Mouse (Mus musculus): Measurements from ENCODE around the gene Trmt13. TPM values are rescaled to one million over a fixed set of nuclear protein-coding genes. Genes with fewer than 3 reads are reported as not detected.
A peak's percentile ranks its signal among the peaks of the same experiment; 100 is the strongest.
"Not testable (repeated sequence)": the region's sequence is repeated elsewhere in the genome, so short reads cannot be mapped to it uniquely, and the experiment has no call there.

Trmt13 gene
- polyA plus RNA-seq, 1 experiment from 2014 or later: 28.6 TPM

DNA sequence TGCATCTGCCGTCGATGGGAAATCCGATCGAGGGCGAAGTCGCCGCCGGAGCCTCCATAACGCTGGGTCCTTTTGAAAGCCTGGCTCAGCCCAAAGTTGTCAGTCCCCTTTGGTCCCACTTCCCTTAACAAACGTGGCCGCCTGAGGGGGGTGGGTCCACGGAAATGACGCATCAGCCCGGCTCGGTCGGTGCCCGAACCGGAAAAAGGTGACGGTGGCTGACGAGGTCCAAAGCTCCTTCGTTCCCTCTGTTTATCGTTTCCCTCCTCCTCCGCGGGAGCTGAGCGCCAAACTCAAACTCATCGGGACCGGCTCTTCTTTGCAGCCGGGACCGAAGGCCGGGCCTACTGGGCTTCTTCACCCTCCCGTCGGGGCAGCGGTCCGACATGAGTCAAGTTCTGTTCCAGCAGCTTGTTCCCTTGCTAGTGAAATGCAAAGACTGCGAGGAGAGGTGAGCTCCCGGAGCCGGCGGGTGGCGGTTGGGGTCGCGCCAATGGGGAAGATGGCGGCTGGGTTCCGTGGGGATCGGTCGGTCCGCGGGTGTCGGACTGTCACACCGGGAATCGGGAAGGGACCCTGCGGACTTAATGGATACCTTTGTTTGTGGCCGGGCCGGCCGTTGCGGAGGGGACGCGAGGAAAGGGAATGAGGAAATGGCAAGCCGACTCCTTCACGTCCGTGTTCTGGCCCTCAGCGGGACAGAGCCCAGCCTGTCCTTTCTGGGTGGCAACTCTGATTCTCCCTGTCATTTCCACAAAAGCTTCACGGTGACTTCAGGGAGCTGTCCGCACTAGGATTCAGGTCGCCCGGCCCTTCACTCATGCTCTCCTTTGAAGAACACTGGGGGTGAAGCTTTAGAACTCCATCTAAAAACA lies 19.4 kb downstream of the Trmt13 start, which contains the start of gene Sass6:
Gene Sass6 (plus strand): TSS at position 255 of the 875 bp plus-strand sequence.
- peak within 1 kb of the TSS; percentile 48 for H3K4me2 ChIP-seq (ENCODE audit: low read depth, low read length, severe bottlenecking)
- peak; percentile 98 for DNase-seq (ENCODE audit: low spot score)
- H3K27ac ChIP-seq (ENCODE audit: low read depth, low read length): peak within 1 kb of the TSS; percentile 74
- no peaks in the 10 kb centered on the region for H3K4me1 ChIP-seq (replicated peaks; ENCODE audit: control insufficient read depth, insufficient read depth, low read length)
- H3K9me3 ChIP-seq (ENCODE audit: control insufficient read depth, low read length): no peaks in the 10 kb centered on the region
- WGBS: under 1% methylated on average over 65 of the region's 65 CpGs
- peak within 1 kb of the TSS; percentile 87 for H3K9ac ChIP-seq (ENCODE audit: low read length)
- peaks cover 3% of the 10 kb centered on the region; the same call in 1 of the 2 replicates for H3K36me3 ChIP-seq (ENCODE audit: control insufficient read depth, insufficient read depth, low read length)
- H3K27me3 ChIP-seq (ENCODE audit: control insufficient read depth, insufficient read depth, low read length): no peaks in the 10 kb centered on the region
- peak; percentile 97 for ATAC-seq (replicated peaks; ENCODE audit: low FRiP score)
- peak within 1 kb of the TSS; percentile 82 for H3K4me3 ChIP-seq (ENCODE audit: low read depth, low read length)

GRCm38 (mm10) chr3:116594076-116594727 lies 20.2 kb downstream of the Trmt13 start:
- WGBS: 2% methylated on average over 22 of the region's 22 CpGs
- peak overlapping the region; percentile 48 for H3K4me2 ChIP-seq (ENCODE audit: low read depth, low read length, severe bottlenecking)
- H3K4me1 ChIP-seq (replicated peaks; ENCODE audit: control insufficient read depth, insufficient read depth, low read length): no peaks in the 10 kb centered on the region
- no peaks in the 10 kb centered on the region for H3K9me3 ChIP-seq (ENCODE audit: control insufficient read depth, low read length)
- H3K9ac ChIP-seq (ENCODE audit: low read length): peak overlapping the region; percentile 87
- H3K27ac ChIP-seq (ENCODE audit: low read depth, low read length): peak overlapping the region; percentile 74
- DNase-seq (ENCODE audit: low spot score) (no peak), ATAC-seq (replicated peaks; ENCODE audit: low FRiP score) (peak; percentile 67)
- peak overlapping the region; percentile 82 for H3K4me3 ChIP-seq (ENCODE audit: low read depth, low read length)
- peaks cover 3% of the 10 kb centered on the region; the same call in 1 of the 2 replicates for H3K36me3 ChIP-seq (ENCODE audit: control insufficient read depth, insufficient read depth, low read length)
- no peaks in the 10 kb centered on the region for H3K27me3 ChIP-seq (ENCODE audit: control insufficient read depth, insufficient read depth, low read length)

- H3K36me3 ChIP-seq (ENCODE audit: control insufficient read depth, insufficient read depth, low read length): peaks cover 7% of the 10 kb centered on the region; the same call in 1 of the 2 replicates
- H3K4me2 ChIP-seq (ENCODE audit: low read depth, low read length, severe bottlenecking): no peak overlapping the region
- ATAC-seq (replicated peaks; ENCODE audit: low FRiP score): no peak
- no peaks in the 10 kb centered on the region for H3K9me3 ChIP-seq (ENCODE audit: control insufficient read depth, low read length)
- no peaks in the 10 kb centered on the region for H3K4me1 ChIP-seq (replicated peaks; ENCODE audit: control insufficient read depth, insufficient read depth, low read length)
- H3K27me3 ChIP-seq (ENCODE audit: control insufficient read depth, insufficient read depth, low read length): no peaks in the 10 kb centered on the region
- no peak overlapping the region for H3K27ac ChIP-seq (ENCODE audit: low read depth, low read length)
- 96% methylated on average over 9 of the region's 9 CpGs for WGBS
- H3K4me3 ChIP-seq (ENCODE audit: low read depth, low read length): no peak overlapping the region
- H3K9ac ChIP-seq (ENCODE audit: low read length): no peak overlapping the region
- DNase-seq (ENCODE audit: low spot score): no peak
These were observed 32.2 kb downstream of the Trmt13 start for GRCm38 (mm10) chr3:116582201-116582600.

- no peaks in the 10 kb centered on the region for H3K4me1 ChIP-seq (replicated peaks; ENCODE audit: control insufficient read depth, insufficient read depth, low read length)
- 75% methylated on average over 3 of the region's 3 CpGs for WGBS
- DNase-seq (ENCODE audit: low spot score) (no peak), ATAC-seq (replicated peaks; ENCODE audit: low FRiP score) (no peak)
- H3K9ac ChIP-seq (ENCODE audit: low read length): no peak overlapping the region
- no peaks in the 10 kb centered on the region for H3K9me3 ChIP-seq (ENCODE audit: control insufficient read depth, low read length)
- peaks cover 3% of the 10 kb centered on the region; the same call in 1 of the 2 replicates for H3K36me3 ChIP-seq (ENCODE audit: control insufficient read depth, insufficient read depth, low read length)
- no peak overlapping the region for H3K4me2 ChIP-seq (ENCODE audit: low read depth, low read length, severe bottlenecking)
- H3K4me3 ChIP-seq (ENCODE audit: low read depth, low read length): no peak overlapping the region
- no peak overlapping the region for H3K27ac ChIP-seq (ENCODE audit: low read depth, low read length)
- no peaks in the 10 kb centered on the region for H3K27me3 ChIP-seq (ENCODE audit: control insufficient read depth, insufficient read depth, low read length)
These were observed 37.1 kb downstream of the Trmt13 start for GRCm38 (mm10) chr3:116577286-116577685.

GRCm38 (mm10) chr3:116570628-116571027 lies 43.8 kb downstream of the Trmt13 start:
- Histone ChIP-seq H3K9ac (ENCODE audit: low read length) (no peak overlapping the region), H3K4me2 (ENCODE audit: low read depth, low read length, severe bottlenecking) (no peak overlapping the region), H3K4me3 (ENCODE audit: low read depth, low read length) (no peak overlapping the region), H3K27me3 (ENCODE audit: control insufficient read depth, insufficient read depth, low read length) (no peaks in the 10 kb centered on the region), H3K4me1 (replicated peaks; ENCODE audit: control insufficient read depth, insufficient read depth, low read length) (no peaks in the 10 kb centered on the region), H3K36me3 (ENCODE audit: control insufficient read depth, insufficient read depth, low read length) (no peaks in the 10 kb centered on the region), H3K27ac (ENCODE audit: low read depth, low read length) (no peak overlapping the region), H3K9me3 (ENCODE audit: control insufficient read depth, low read length) (no peaks in the 10 kb centered on the region)
- WGBS: 66% methylated on average over 2 of the region's 2 CpGs
- ATAC-seq (replicated peaks; ENCODE audit: low FRiP score) (no peak), DNase-seq (ENCODE audit: low spot score) (no peak)

GRCm38 (mm10) chr3:116563095-116563492 lies 51.3 kb downstream of the Trmt13 start:
- Histone ChIP-seq H3K9ac (ENCODE audit: low read length) (no peak overlapping the region), H3K27ac (ENCODE audit: low read depth, low read length) (no peak overlapping the region), H3K27me3 (ENCODE audit: control insufficient read depth, insufficient read depth, low read length) (no peaks in the 10 kb centered on the region), H3K4me3 (ENCODE audit: low read depth, low read length) (no peak overlapping the region), H3K36me3 (ENCODE audit: control insufficient read depth, insufficient read depth, low read length) (no peaks in the 10 kb centered on the region), H3K4me2 (ENCODE audit: low read depth, low read length, severe bottlenecking) (no peak overlapping the region), H3K4me1 (replicated peaks; ENCODE audit: control insufficient read depth, insufficient read depth, low read length) (no peaks in the 10 kb centered on the region), H3K9me3 (ENCODE audit: control insufficient read depth, low read length) (no peaks in the 10 kb centered on the region)
- WGBS: 89% methylated on average over 7 of the region's 7 CpGs
- ATAC-seq (replicated peaks; ENCODE audit: low FRiP score): no peak
- no peak for DNase-seq (ENCODE audit: low spot score)

- Histone ChIP-seq H3K9ac (ENCODE audit: low read length) (no peak within 1 kb of the TSS), H3K4me1 (replicated peaks; ENCODE audit: control insufficient read depth, insufficient read depth, low read length) (no peaks in the 10 kb centered on the region), H3K9me3 (ENCODE audit: control insufficient read depth, low read length) (no peaks in the 10 kb centered on the region), H3K27me3 (ENCODE audit: control insufficient read depth, insufficient read depth, low read length) (no peaks in the 10 kb centered on the region), H3K36me3 (ENCODE audit: control insufficient read depth, insufficient read depth, low read length) (no peaks in the 10 kb centered on the region), H3K4me3 (ENCODE audit: low read depth, low read length) (no peak within 1 kb of the TSS), H3K4me2 (ENCODE audit: low read depth, low read length, severe bottlenecking) (no peak within 1 kb of the TSS), H3K27ac (ENCODE audit: low read depth, low read length) (no peak within 1 kb of the TSS)
- DNase-seq (ENCODE audit: low spot score) (no peak), ATAC-seq (replicated peaks; ENCODE audit: low FRiP score) (no peak)
- 86% methylated on average over 7 of the region's 7 CpGs for WGBS
These were observed 51.8 kb downstream of the Trmt13 start, which contains the start of gene Lrrc39 for GRCm38 (mm10) chr3:116562408-116563094. TSS of gene Lrrc39 (plus strand) at chr3:116562973.

DNA sequence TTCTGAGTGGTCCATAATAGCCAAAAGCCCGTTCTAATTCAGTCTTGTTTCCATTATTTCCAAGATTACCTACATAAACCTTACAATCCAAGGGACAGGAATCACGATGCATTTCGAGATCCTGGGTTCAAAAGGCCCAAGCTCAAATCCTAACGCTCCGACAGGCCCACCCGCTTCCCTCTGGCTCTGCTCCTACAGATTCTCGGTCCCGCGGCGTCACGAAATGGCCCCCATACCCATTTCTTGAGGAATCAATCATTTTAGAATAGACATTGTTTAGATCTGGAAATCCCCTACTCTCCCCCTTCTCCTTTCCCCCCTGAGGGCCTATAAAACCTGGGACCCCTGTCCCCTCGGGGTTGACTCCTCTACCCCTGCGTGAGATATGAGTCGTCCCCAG lies 53.1 kb downstream of the Trmt13 start:
- H3K4me3 ChIP-seq (ENCODE audit: low read depth, low read length); DNase-seq (ENCODE audit: low spot score); H3K4me1 ChIP-seq (replicated peaks; ENCODE audit: control insufficient read depth, insufficient read depth, low read length); H3K36me3 ChIP-seq (ENCODE audit: control insufficient read depth, insufficient read depth, low read length); H3K27ac ChIP-seq (ENCODE audit: low read depth, low read length); H3K4me2 ChIP-seq (ENCODE audit: low read depth, low read length, severe bottlenecking); ATAC-seq (replicated peaks; ENCODE audit: low FRiP score); H3K9ac ChIP-seq (ENCODE audit: low read length); H3K9me3 ChIP-seq (ENCODE audit: control insufficient read depth, low read length); H3K27me3 ChIP-seq (ENCODE audit: control insufficient read depth, insufficient read depth, low read length): not testable (repeated sequence)
- 95% methylated on average over 13 of the region's 14 CpGs for WGBS
